Comparison of ENCODE assay signal across 19 mouse cellular contexts in the genomic region with DNA sequence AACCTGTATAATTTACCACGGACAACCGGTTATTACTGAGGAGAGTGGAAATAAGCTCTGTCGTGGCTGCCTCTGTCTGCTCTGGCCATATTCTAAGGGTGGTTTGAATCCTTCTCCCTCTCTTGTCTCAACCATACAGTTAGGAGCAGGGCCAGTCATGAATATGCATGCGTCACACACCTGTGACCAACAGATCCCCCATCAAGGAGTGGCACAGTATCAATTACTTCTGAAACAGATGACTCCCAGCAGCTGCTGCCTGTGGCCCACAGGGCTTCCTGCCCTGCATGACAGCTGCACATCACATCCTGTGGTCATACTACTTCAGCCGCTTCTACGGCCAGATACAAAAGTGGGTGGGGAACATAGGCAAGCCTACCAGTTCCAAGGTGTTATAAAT. TPM values are rescaled to one million over a fixed set of nuclear protein-coding genes. Genes with fewer than 3 reads are reported as not detected.
DNase-seq lines count a peak whose midpoint lies in the region; ATAC-seq and TF ChIP-seq lines count a peak whose summit lies in the region.
"Had no signal": no experiment of that assay in that cellular context is flagged by ENCODE, and none has a peak within 500 bp of the region (broad histone marks: within the 10 kb centered on the region; RNA-seq: fewer than 3 reads in every experiment).

No protein-coding gene starts in this region.

- H3K9ac ChIP-seq in embryonic facial prominence, embryonic 11.5 days (replicated peaks; ENCODE audit: low read length), result no peak overlapping the region
- no peak overlapping the region for H3K9ac ChIP-seq in midbrain, embryonic 12.5 days (replicated peaks)
- no peak overlapping the region for H3K9ac ChIP-seq in midbrain, embryonic 15.5 days
- H3K9ac ChIP-seq in hindbrain, embryonic 12.5 days, result no peak overlapping the region
- H3K9ac ChIP-seq in midbrain, postnatal 0 days (replicated peaks; ENCODE audit: low read length, poor library complexity, severe bottlenecking), result no peak overlapping the region

- no peak overlapping the region for H3K4me3 ChIP-seq in embryonic facial prominence, embryonic 11.5 days (ENCODE audit: low read depth, low read length)
- H3K4me3 ChIP-seq in embryonic facial prominence, embryonic 10.5 days, result no peak overlapping the region
- no peak overlapping the region for H3K4me3 ChIP-seq in midbrain, embryonic 12.5 days
- H3K4me3 ChIP-seq in midbrain, embryonic 15.5 days, result no peak overlapping the region
- H3K4me3 ChIP-seq in hindbrain, embryonic 12.5 days, result no peak overlapping the region
- H3K4me3 ChIP-seq in midbrain, postnatal 0 days (ENCODE audit: low read depth, low read length), result no peak overlapping the region
- H3K4me3 ChIP-seq: heart, adult 2 months; megakaryocyte, embryonic 14.5 days had no signal

- no peak for TF ChIP-seq CTCF in midbrain, postnatal 0 days (IDR thresholded peaks at IDR 0.05)

- H3K27ac ChIP-seq in embryonic facial prominence, embryonic 11.5 days (replicated peaks; ENCODE audit: low read depth, low read length), result no peak overlapping the region
- H3K27ac ChIP-seq in embryonic facial prominence, embryonic 10.5 days (replicated peaks), result no peak overlapping the region
- H3K27ac ChIP-seq in midbrain, embryonic 12.5 days (replicated peaks), result no peak overlapping the region
- H3K27ac ChIP-seq in midbrain, embryonic 15.5 days, result no peak overlapping the region
- H3K27ac ChIP-seq in hindbrain, embryonic 12.5 days, result no peak overlapping the region
- H3K27ac ChIP-seq in midbrain, postnatal 0 days (ENCODE audit: low read depth, low read length), result no peak overlapping the region
- H3K27ac ChIP-seq: heart, adult 2 months; stomach, postnatal 0 days had no signal

- WGBS in embryonic facial prominence, embryonic 11.5 days, result 68% methylated on average over 6 of the region's 6 CpGs
- 68% methylated on average over 6 of the region's 6 CpGs for WGBS in embryonic facial prominence, embryonic 10.5 days
- 68% methylated on average over 6 of the region's 6 CpGs for WGBS in midbrain, embryonic 12.5 days
- 59% methylated on average over 6 of the region's 6 CpGs for WGBS in midbrain, embryonic 15.5 days
- WGBS in hindbrain, embryonic 12.5 days, result 58% methylated on average over 6 of the region's 6 CpGs
- 63% methylated on average over 6 of the region's 6 CpGs for whole genome bisulfite sequencing in midbrain, postnatal 0 days

- H3K36me3 ChIP-seq in embryonic facial prominence, embryonic 11.5 days (replicated peaks; ENCODE audit: control insufficient read depth, insufficient read depth, low read depth, low read length), result no peaks in the 10 kb centered on the region
- H3K36me3 ChIP-seq in embryonic facial prominence, embryonic 10.5 days (replicated peaks), result no peaks in the 10 kb centered on the region
- no peaks in the 10 kb centered on the region for H3K36me3 ChIP-seq in midbrain, embryonic 12.5 days
- H3K36me3 ChIP-seq in midbrain, embryonic 15.5 days (replicated peaks), result no peaks in the 10 kb centered on the region
- H3K36me3 ChIP-seq in hindbrain, embryonic 12.5 days, result no peaks in the 10 kb centered on the region
- no peaks in the 10 kb centered on the region for H3K36me3 ChIP-seq in midbrain, postnatal 0 days (ENCODE audit: insufficient read depth, low read length)
- H3K36me3 ChIP-seq: G1E had no signal

- DNase-seq in embryonic facial prominence, embryonic 11.5 days (ENCODE audit: low spot score), result no peak
- no peak for DNase-seq in embryonic facial prominence, embryonic 10.5 days (ENCODE audit: low spot score)
- peak; percentile 61 for DNase-seq in midbrain, postnatal 0 days (ENCODE audit: low spot score)
- DNase-seq in B cell, adult 2 months, result no peak
- DNase-seq in adrenal gland, adult 18-20 months (ENCODE audit: low spot score in 2 of 2), result no peak
- DNase-seq: adrenal gland, postnatal 14 days; cerebellum, postnatal 25 days; heart, adult 2 months; heart, postnatal 36 days; kidney, adult 11 months; thymus, postnatal 4 days had no signal

- no peaks in the 10 kb centered on the region for H3K9me3 ChIP-seq in embryonic facial prominence, embryonic 11.5 days (replicated peaks; ENCODE audit: control insufficient read depth, low read length)
- H3K9me3 ChIP-seq in embryonic facial prominence, embryonic 10.5 days, result no peaks in the 10 kb centered on the region
- no peaks in the 10 kb centered on the region for H3K9me3 ChIP-seq in midbrain, embryonic 12.5 days
- no peaks in the 10 kb centered on the region for H3K9me3 ChIP-seq in midbrain, embryonic 15.5 days
- H3K9me3 ChIP-seq in hindbrain, embryonic 12.5 days (replicated peaks), result no peaks in the 10 kb centered on the region
- no peaks in the 10 kb centered on the region for H3K9me3 ChIP-seq in midbrain, postnatal 0 days (ENCODE audit: low read length)
- H3K9me3 ChIP-seq: G1E; megakaryocyte, embryonic 14.5 days had no signal

- ATAC-seq in embryonic facial prominence, embryonic 11.5 days (replicated peaks; ENCODE audit: insufficient number of reproducible peaks, low FRiP score, low TSS enrichment, low read depth), result peak; percentile 67; the same call in 1 of the 2 replicates
- peak; percentile 73 for ATAC-seq in midbrain, embryonic 12.5 days (ENCODE audit: low FRiP score, low read depth)
- no peak for ATAC-seq in midbrain, embryonic 15.5 days (replicated peaks)
- ATAC-seq in hindbrain, embryonic 12.5 days (ENCODE audit: low FRiP score), result peak; percentile 66; the same call in 1 of the 2 replicates
- no peak for ATAC-seq in midbrain, postnatal 0 days (ENCODE audit: low FRiP score)

- H3K4me2 ChIP-seq in embryonic facial prominence, embryonic 11.5 days (ENCODE audit: low read depth, low read length), result no peak overlapping the region
- no peak overlapping the region for H3K4me2 ChIP-seq in midbrain, embryonic 12.5 days (replicated peaks)
- H3K4me2 ChIP-seq in midbrain, embryonic 15.5 days, result no peak overlapping the region
- no peak overlapping the region for H3K4me2 ChIP-seq in hindbrain, embryonic 12.5 days (replicated peaks)
- no peak overlapping the region for H3K4me2 ChIP-seq in midbrain, postnatal 0 days (ENCODE audit: low read depth, low read length, poor library complexity, severe bottlenecking)

- H3K4me1 ChIP-seq in embryonic facial prominence, embryonic 11.5 days (ENCODE audit: control insufficient read depth, insufficient read depth, low read length), result no peaks in the 10 kb centered on the region
- peaks cover 10% of the 10 kb centered on the region; the same call in 1 of the 2 replicates for H3K4me1 ChIP-seq in embryonic facial prominence, embryonic 10.5 days
- peaks cover 34% of the 10 kb centered on the region for H3K4me1 ChIP-seq in midbrain, embryonic 12.5 days
- peaks cover 20% of the 10 kb centered on the region for H3K4me1 ChIP-seq in midbrain, embryonic 15.5 days
- peaks cover 9% of the 10 kb centered on the region for H3K4me1 ChIP-seq in hindbrain, embryonic 12.5 days
- peaks cover 3% of the 10 kb centered on the region; the same call in 1 of the 2 replicates for H3K4me1 ChIP-seq in midbrain, postnatal 0 days (ENCODE audit: insufficient read depth, low read length)

- no peaks in the 10 kb centered on the region for H3K27me3 ChIP-seq in embryonic facial prominence, embryonic 11.5 days (ENCODE audit: control insufficient read depth, insufficient read depth, low read length)
- H3K27me3 ChIP-seq in embryonic facial prominence, embryonic 10.5 days (replicated peaks; ENCODE audit: low read depth, poor library complexity, severe bottlenecking), result no peaks in the 10 kb centered on the region
- no peaks in the 10 kb centered on the region for H3K27me3 ChIP-seq in midbrain, embryonic 12.5 days
- no peaks in the 10 kb centered on the region for H3K27me3 ChIP-seq in midbrain, embryonic 15.5 days (replicated peaks)
- no peaks in the 10 kb centered on the region for H3K27me3 ChIP-seq in hindbrain, embryonic 12.5 days
- H3K27me3 ChIP-seq in midbrain, postnatal 0 days (ENCODE audit: insufficient read depth, low read length), result no peaks in the 10 kb centered on the region
- H3K27me3 ChIP-seq: megakaryocyte, embryonic 14.5 days had no signal

RNA-seq across cellular contexts. Expression of a gene that starts 15.4 kb away (rescaled TPM):
- polyA plus RNA-seq in embryonic facial prominence, embryonic 11.5 days (2014; fragmentation: Nextera tagmentation; extraction: Ambion mirVana), result 21.3 and 22.3 TPM in 2 replicates
- polyA plus RNA-seq in embryonic facial prominence, embryonic 10.5 days (2016; fragmentation: Nextera tagmentation; extraction: Ambion mirVana), result 14.5 and 15.2 TPM in 2 replicates
- 123 and 131 TPM in 2 replicates for polyA plus RNA-seq in midbrain, embryonic 12.5 days (2016; fragmentation: Nextera tagmentation; extraction: Ambion mirVana)
- 137 and 157 TPM in 2 replicates for polyA plus RNA-seq in midbrain, embryonic 15.5 days (2015; fragmentation: Nextera tagmentation; extraction: Ambion mirVana)
- polyA plus RNA-seq in hindbrain, embryonic 12.5 days (2016; fragmentation: Nextera tagmentation; extraction: Ambion mirVana), result 97.0 and 110 TPM in 2 replicates
- 173 and 193 TPM in 2 replicates for total RNA-seq in midbrain, postnatal 0 days (2014; rRNA removed)
- polyA plus RNA-seq in midbrain, postnatal 0 days (2015; fragmentation: Nextera tagmentation; extraction: Ambion mirVana), result 95.3 and 109 TPM in 2 replicates
- total RNA-seq in adrenal gland, adult 18-20 months (2021), result 1 to 10 TPM; 4.4 to 9.3 TPM
- total RNA-seq: liver, adult 2 months; neutrophil, adult 5-6 weeks had no signal
- polyA plus RNA-seq: G1E; liver, adult 2 months had no signal

Comparison
In these comparisons a context has a peak if more than half of its experiments do, and no peak if none do; other contexts are left out.
1. ATAC-seq: peak in embryonic facial prominence, embryonic 11.5 days (single experiment), midbrain, embryonic 12.5 days (single experiment) and hindbrain, embryonic 12.5 days (single experiment); none in midbrain, embryonic 15.5 days (single experiment) and midbrain, postnatal 0 days (single experiment).